Mouse (Mus musculus): ENCODE measurements around the gene Glud1. TPM values are rescaled to one million over a fixed set of nuclear protein-coding genes. Genes with fewer than 3 reads are reported as not detected.

Glud1 gene
- polyA plus RNA-seq, 1 experiment from 2014 or later = 152 TPM

Other genes starting within 250 kb of the Glud1 start
- not detected in 2 replicates for gene Anxa8, start 224.7 kb upstream of the Glud1 start, polyA plus RNA-seq (2014; fragmentation: Nextera tagmentation; extraction: Ambion mirVana)
- 0.75 TPM in 1 of 2 replicates, not detected in the other for gene A630023A22Rik, start 208.0 kb upstream of the Glud1 start, polyA plus RNA-seq (2014; fragmentation: Nextera tagmentation; extraction: Ambion mirVana)
- gene Npy4r, start 158.2 kb upstream of the Glud1 start, polyA plus RNA-seq (2014; fragmentation: Nextera tagmentation; extraction: Ambion mirVana) = 0.17 and 0.24 TPM in 2 replicates
- gene Gprin2, start 109.1 kb upstream of the Glud1 start, polyA plus RNA-seq (2014; fragmentation: Nextera tagmentation; extraction: Ambion mirVana) = 4.3 and 5.2 TPM in 2 replicates
- 0.46 and 0.49 TPM in 2 replicates for gene Syt15, start 91.1 kb upstream of the Glud1 start, polyA plus RNA-seq (2014; fragmentation: Nextera tagmentation; extraction: Ambion mirVana)
- gene Shld2, start 234 bp upstream of the Glud1 start, polyA plus RNA-seq (2014; fragmentation: Nextera tagmentation; extraction: Ambion mirVana) = 5.1 and 8.0 TPM in 2 replicates
- gene Fam25c, start 44.7 kb downstream of the Glud1 start, polyA plus RNA-seq (2014; fragmentation: Nextera tagmentation; extraction: Ambion mirVana) = not detected in 2 replicates
- gene Sncg, start 64.1 kb downstream of the Glud1 start, polyA plus RNA-seq (2014; fragmentation: Nextera tagmentation; extraction: Ambion mirVana) = 279 and 514 TPM in 2 replicates
- gene Mmrn2, start 64.7 kb downstream of the Glud1 start, polyA plus RNA-seq (2014; fragmentation: Nextera tagmentation; extraction: Ambion mirVana) = 2.4 and 4.3 TPM in 2 replicates
- 26.9 and 29.1 TPM in 2 replicates for gene Bmpr1a, start 192.6 kb downstream of the Glud1 start, polyA plus RNA-seq (2014; fragmentation: Nextera tagmentation; extraction: Ambion mirVana)
- not detected in 2 replicates for gene 9230112D13Rik, start 212.1 kb downstream of the Glud1 start, polyA plus RNA-seq (2014; fragmentation: Nextera tagmentation; extraction: Ambion mirVana)